Mouse (Mus musculus) lung, adult 2 months (tissue): ENCODE measurements around the gene Ccdc191.

Source experiments
- CTCF ChIP-seq: fragments of 200-500 bp; IDR thresholded peaks from 2 replicates; pipeline ENCODE4 v1.5.1; 2011; ENCODE audit warnings: mild to moderate bottlenecking, low read length, control low read depth; ENCODE audit not compliant: insufficient read depth
- POLR2A ChIP-seq: fragments of 200-500 bp; IDR thresholded peaks from 2 replicates; pipeline ENCODE4 v1.6.1; 2011; ENCODE audit warnings: low read depth, mild to moderate bottlenecking, control low read depth, low read length, borderline replicate concordance; ENCODE audit errors: extremely low read depth

DNA sequence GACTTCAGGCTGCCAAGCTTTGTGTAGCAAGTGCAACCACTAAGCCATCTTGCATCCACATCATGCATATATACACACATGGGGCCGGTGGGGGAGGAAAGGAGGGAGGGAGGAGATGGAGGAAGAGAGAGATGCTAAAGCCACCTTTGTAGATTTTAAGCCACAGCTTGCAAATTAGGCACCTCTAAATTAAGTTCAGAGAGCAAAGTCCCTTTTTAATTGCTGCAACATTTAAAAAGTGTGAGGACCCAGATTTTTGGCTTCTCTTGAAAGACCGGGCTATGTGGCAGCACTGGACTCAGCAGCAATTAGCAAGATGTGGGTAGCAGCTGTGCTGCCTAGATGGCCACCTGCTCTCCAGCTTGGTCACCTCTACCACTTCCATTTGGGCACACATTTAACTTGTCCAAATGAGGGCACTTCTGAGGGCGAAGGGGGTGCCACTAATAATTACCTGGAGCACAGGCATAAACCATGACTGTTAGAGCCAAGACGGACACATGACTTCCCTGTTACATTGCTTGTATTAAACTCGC lies 30.6 kb upstream of the Ccdc191 start:
- TF ChIP-seq CTCF = no peak
- no peak for TF ChIP-seq POLR2A
